Comparison of ENCODE assay signal across 9 mouse cellular contexts in the genomic region with DNA sequence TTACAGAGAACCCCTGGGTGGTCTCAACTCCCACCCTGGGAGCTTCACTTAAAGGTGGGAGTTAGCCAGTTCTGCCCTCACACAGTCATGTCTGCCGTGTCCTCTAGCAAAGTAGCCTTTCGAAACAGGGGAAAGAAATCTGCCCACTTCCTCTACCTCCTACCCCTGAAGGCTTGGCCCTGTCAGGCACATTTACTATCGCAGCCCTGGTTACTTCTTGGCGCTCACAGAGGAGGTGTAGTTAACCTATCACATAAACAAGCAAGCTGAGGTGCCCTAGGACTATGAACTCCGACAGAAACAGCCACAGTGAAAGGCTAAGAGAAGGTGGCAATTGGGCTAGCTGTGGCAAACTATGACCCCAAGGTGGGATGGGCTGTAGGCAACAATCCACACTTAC.
DNase-seq lines count a peak whose midpoint lies in the region; ATAC-seq and TF ChIP-seq lines count a peak whose summit lies in the region.
"Had no signal": no experiment of that assay in that cellular context is flagged by ENCODE, and none has a peak within 500 bp of the region (broad histone marks: within the 10 kb centered on the region; RNA-seq: fewer than 3 reads in every experiment).

No protein-coding gene starts in this region.

- no peak overlapping the region for H3K4me3 ChIP-seq in heart, embryonic 16.5 days (ENCODE audit: low read length)
- H3K4me3 ChIP-seq in midbrain, postnatal 0 days (ENCODE audit: low read depth, low read length): no peak overlapping the region
- no peak overlapping the region for H3K4me3 ChIP-seq in midbrain, embryonic 13.5 days (replicated peaks)
- no peak overlapping the region for H3K4me3 ChIP-seq in intestine, postnatal 0 days (ENCODE audit: low read depth, low read length)
- H3K4me3 ChIP-seq in stomach, embryonic 14.5 days (ENCODE audit: low read depth, low read length): no peak overlapping the region
- no peak overlapping the region for H3K4me3 ChIP-seq in forebrain, embryonic 12.5 days (replicated peaks)

- 51% methylated on average over 5 of the region's 5 CpGs for WGBS in heart, embryonic 16.5 days
- WGBS in midbrain, postnatal 0 days: 42% methylated on average over 5 of the region's 5 CpGs
- WGBS in midbrain, embryonic 13.5 days: 47% methylated on average over 5 of the region's 5 CpGs
- WGBS in intestine, postnatal 0 days: 23% methylated on average over 5 of the region's 5 CpGs
- 36% methylated on average over 5 of the region's 5 CpGs for WGBS in stomach, embryonic 14.5 days
- WGBS in forebrain, embryonic 12.5 days: 35% methylated on average over 5 of the region's 5 CpGs

- ATAC-seq in heart, embryonic 16.5 days (replicated peaks; ENCODE audit: extremely low read depth, insufficient read depth, low FRiP score): no peak
- no peak for ATAC-seq in midbrain, postnatal 0 days (ENCODE audit: low FRiP score)
- no peak for ATAC-seq in midbrain, embryonic 13.5 days
- ATAC-seq in intestine, postnatal 0 days: peak; percentile 73
- no peak for ATAC-seq in stomach, embryonic 14.5 days (ENCODE audit: insufficient number of reproducible peaks, insufficient read depth, low FRiP score, low read depth)
- ATAC-seq in forebrain, embryonic 12.5 days (ENCODE audit: low FRiP score): no peak

- peaks cover 16% of the 10 kb centered on the region for H3K36me3 ChIP-seq in heart, embryonic 16.5 days (ENCODE audit: control insufficient read depth, insufficient read depth)
- peaks cover 22% of the 10 kb centered on the region for H3K36me3 ChIP-seq in midbrain, postnatal 0 days (ENCODE audit: insufficient read depth, low read length)
- H3K36me3 ChIP-seq in midbrain, embryonic 13.5 days: peaks cover 32% of the 10 kb centered on the region
- H3K36me3 ChIP-seq in intestine, postnatal 0 days (ENCODE audit: control insufficient read depth, insufficient read depth): peaks cover 38% of the 10 kb centered on the region
- H3K36me3 ChIP-seq in stomach, embryonic 14.5 days (ENCODE audit: control insufficient read depth, insufficient read depth, low read length): peaks cover 28% of the 10 kb centered on the region
- peaks cover 34% of the 10 kb centered on the region for H3K36me3 ChIP-seq in forebrain, embryonic 12.5 days (replicated peaks)

- H3K27ac ChIP-seq in heart, embryonic 16.5 days (ENCODE audit: low read length): peak overlapping the region; percentile 85
- no peak overlapping the region for H3K27ac ChIP-seq in midbrain, postnatal 0 days (ENCODE audit: low read depth, low read length)
- no peak overlapping the region for H3K27ac ChIP-seq in midbrain, embryonic 13.5 days
- H3K27ac ChIP-seq in intestine, postnatal 0 days (ENCODE audit: low read depth, low read length): peak overlapping the region; percentile 95
- H3K27ac ChIP-seq in stomach, embryonic 14.5 days (ENCODE audit: low read length): peak overlapping the region; percentile 86
- H3K27ac ChIP-seq in forebrain, embryonic 12.5 days: no peak overlapping the region

- no peak for DNase-seq in heart, postnatal 4 days
- DNase-seq in midbrain, postnatal 0 days (ENCODE audit: low spot score): no peak
- DNase-seq in cerebellum, adult 9-11 months: no peak
- DNase-seq: adrenal gland, adult 8-10 months had no signal

- no peak overlapping the region for H3K4me2 ChIP-seq in heart, embryonic 16.5 days (ENCODE audit: low read depth, low read length)
- H3K4me2 ChIP-seq in midbrain, postnatal 0 days (ENCODE audit: low read depth, low read length, poor library complexity, severe bottlenecking): no peak overlapping the region
- H3K4me2 ChIP-seq in midbrain, embryonic 13.5 days (replicated peaks): no peak overlapping the region
- H3K4me2 ChIP-seq in intestine, postnatal 0 days (replicated peaks; ENCODE audit: low read depth): no peak overlapping the region
- H3K4me2 ChIP-seq in stomach, embryonic 14.5 days (replicated peaks; ENCODE audit: low read depth, low read length): no peak overlapping the region
- no peak overlapping the region for H3K4me2 ChIP-seq in forebrain, embryonic 12.5 days

- no peak for TF ChIP-seq CTCF in midbrain, postnatal 0 days (IDR thresholded peaks at IDR 0.05)
- no peak for TF ChIP-seq CTCF in intestine, postnatal 0 days (IDR thresholded peaks at IDR 0.05; ENCODE audit: low read depth)

- no peaks in the 10 kb centered on the region for H3K9me3 ChIP-seq in heart, embryonic 16.5 days (replicated peaks; ENCODE audit: control insufficient read depth, low read length)
- H3K9me3 ChIP-seq in midbrain, postnatal 0 days (ENCODE audit: low read length): no peaks in the 10 kb centered on the region
- H3K9me3 ChIP-seq in midbrain, embryonic 13.5 days: no peaks in the 10 kb centered on the region
- H3K9me3 ChIP-seq in intestine, postnatal 0 days (ENCODE audit: control insufficient read depth): no peaks in the 10 kb centered on the region
- H3K9me3 ChIP-seq in stomach, embryonic 14.5 days (ENCODE audit: control insufficient read depth, low read depth, low read length): no peaks in the 10 kb centered on the region
- no peaks in the 10 kb centered on the region for H3K9me3 ChIP-seq in forebrain, embryonic 12.5 days

- H3K27me3 ChIP-seq in heart, embryonic 16.5 days (ENCODE audit: control insufficient read depth, insufficient read depth, low read length): no peaks in the 10 kb centered on the region
- H3K27me3 ChIP-seq in midbrain, postnatal 0 days (ENCODE audit: insufficient read depth, low read length): no peaks in the 10 kb centered on the region
- H3K27me3 ChIP-seq in midbrain, embryonic 13.5 days: no peaks in the 10 kb centered on the region
- H3K27me3 ChIP-seq in intestine, postnatal 0 days (replicated peaks; ENCODE audit: control insufficient read depth, insufficient read depth, low read length): no peaks in the 10 kb centered on the region
- no peaks in the 10 kb centered on the region for H3K27me3 ChIP-seq in stomach, embryonic 14.5 days (ENCODE audit: control insufficient read depth, insufficient read depth, low read length)
- H3K27me3 ChIP-seq in forebrain, embryonic 12.5 days: no peaks in the 10 kb centered on the region

- peaks cover 26% of the 10 kb centered on the region for H3K4me1 ChIP-seq in heart, embryonic 16.5 days (ENCODE audit: control insufficient read depth, insufficient read depth, low read length)
- 0 out of 2 replicates have a peak, but pooled peaks cover 4% of the 10 kb centered on the region for H3K4me1 ChIP-seq in midbrain, postnatal 0 days (ENCODE audit: insufficient read depth, low read length)
- H3K4me1 ChIP-seq in midbrain, embryonic 13.5 days (replicated peaks): peaks cover 38% of the 10 kb centered on the region
- H3K4me1 ChIP-seq in intestine, postnatal 0 days (replicated peaks; ENCODE audit: control insufficient read depth, insufficient read depth, low read length): peaks cover 27% of the 10 kb centered on the region
- H3K4me1 ChIP-seq in stomach, embryonic 14.5 days (ENCODE audit: control insufficient read depth, insufficient read depth, low read length): peaks cover 18% of the 10 kb centered on the region; the same call in 1 of the 2 replicates
- H3K4me1 ChIP-seq in forebrain, embryonic 12.5 days: peaks cover 32% of the 10 kb centered on the region

- H3K9ac ChIP-seq in heart, embryonic 16.5 days (ENCODE audit: low read length): no peak overlapping the region
- H3K9ac ChIP-seq in midbrain, postnatal 0 days (replicated peaks; ENCODE audit: low read length, poor library complexity, severe bottlenecking): peak overlapping the region; percentile 19; the same call in 1 of the 2 replicates
- H3K9ac ChIP-seq in midbrain, embryonic 13.5 days (replicated peaks): no peak overlapping the region
- H3K9ac ChIP-seq in intestine, postnatal 0 days (ENCODE audit: low read depth, low read length): no peak overlapping the region; the same call in 1 of the 2 replicates
- no peak overlapping the region for H3K9ac ChIP-seq in stomach, embryonic 14.5 days (replicated peaks; ENCODE audit: low read depth, low read length)
- H3K9ac ChIP-seq in forebrain, embryonic 12.5 days: no peak overlapping the region

Comparison
In these comparisons a context has a peak if more than half of its experiments do, and no peak if none do; other contexts are left out.
1. H3K27ac ChIP-seq: peak in heart, embryonic 16.5 days (single experiment), intestine, postnatal 0 days (single experiment) and stomach, embryonic 14.5 days (single experiment); none in midbrain, postnatal 0 days (single experiment), midbrain, embryonic 13.5 days (single experiment) and forebrain, embryonic 12.5 days (single experiment).